Mouse (Mus musculus) gastrocnemius, adult 2 months (tissue): ENCODE measurements around the gene Rundc3b. TPM values are rescaled to one million over a fixed set of nuclear protein-coding genes. Genes with fewer than 3 reads are reported as not detected.
A peak's percentile ranks its signal among the peaks of the same experiment; 100 is the strongest.

Experiments
- DNase-seq: peaks from one replicate; pipeline ENCODE4 v3.0.0; 2022
- H3K27ac ChIP-seq: fragments of 200-600 bp; 2 replicates; pipeline ENCODE4 v1.8.1; 2022; ENCODE audit warnings: mild to moderate bottlenecking
- H3K4me3 ChIP-seq: fragments of 200-600 bp; 2 replicates; pipeline ENCODE4 v1.8.1; 2022; ENCODE audit warnings: mild to moderate bottlenecking, moderate library complexity
- CTCF ChIP-seq: fragments of 200-600 bp; IDR thresholded peaks from 2 replicates; pipeline ENCODE4 v1.8.1; 2022; ENCODE audit warnings: antibody characterized with exemption, mild to moderate bottlenecking, moderate library complexity
- intact Hi-C: fragments of 180-260 bp; cut with DNase I; formaldehyde crosslinking; loops from one replicate; pipeline ENCODE4 v1.15.1; 2025
- total RNA-seq, 2 experiments: library from RNA; stranded (reverse); gene quantifications; 2 replicates each; pipeline ENCODE4 v1.2.3; 2021

Gene Rundc3b
- total RNA-seq, 2 experiments from 2014 or later = 0.05 to 0.17 TPM

DNA sequence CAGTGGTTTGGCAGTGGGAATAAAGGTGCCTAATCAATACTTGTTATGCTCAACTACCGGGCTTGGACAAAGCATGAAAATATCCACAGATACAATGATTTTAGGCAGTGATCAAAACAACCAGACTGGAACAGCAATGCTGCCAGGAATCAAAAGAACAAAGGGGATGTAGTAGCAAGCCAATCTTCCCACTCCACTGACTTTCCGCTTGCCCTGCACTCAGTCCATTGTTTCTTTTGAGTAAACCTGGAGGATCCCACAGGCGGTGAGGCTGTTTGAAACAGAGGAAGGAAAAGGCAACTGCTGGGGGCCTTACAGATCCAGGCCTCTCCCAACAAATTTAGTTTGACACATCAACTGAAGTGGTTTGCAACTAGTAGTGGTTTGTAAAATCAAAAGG lies 51.6 kb downstream of the Rundc3b start:
- no peak for TF ChIP-seq CTCF
- DNase-seq = no peak
- intact Hi-C loops = no loop called here
- Histone ChIP-seq H3K27ac (peak overlapping the region; percentile 56), H3K4me3 (peak overlapping the region; percentile 36)

GRCm38 (mm10) chr5:8566867-8567266 lies 55.9 kb downstream of the Rundc3b start:
- DNase-seq = no peak
- no peak for TF ChIP-seq CTCF
- peak overlapping the region; percentile 68 for H3K27ac ChIP-seq
- H3K4me3 ChIP-seq = peak overlapping the region; percentile 61
- intact Hi-C loops = no loop called here

- no peak for DNase-seq
- Histone ChIP-seq H3K4me3 (no peak overlapping the region), H3K27ac (no peak overlapping the region)
- intact Hi-C loops = no loop called here
- TF ChIP-seq CTCF = no peak
Measured at GRCm38 (mm10) chr5:8544512-8544911, 78.2 kb downstream of the Rundc3b start.

DNA sequence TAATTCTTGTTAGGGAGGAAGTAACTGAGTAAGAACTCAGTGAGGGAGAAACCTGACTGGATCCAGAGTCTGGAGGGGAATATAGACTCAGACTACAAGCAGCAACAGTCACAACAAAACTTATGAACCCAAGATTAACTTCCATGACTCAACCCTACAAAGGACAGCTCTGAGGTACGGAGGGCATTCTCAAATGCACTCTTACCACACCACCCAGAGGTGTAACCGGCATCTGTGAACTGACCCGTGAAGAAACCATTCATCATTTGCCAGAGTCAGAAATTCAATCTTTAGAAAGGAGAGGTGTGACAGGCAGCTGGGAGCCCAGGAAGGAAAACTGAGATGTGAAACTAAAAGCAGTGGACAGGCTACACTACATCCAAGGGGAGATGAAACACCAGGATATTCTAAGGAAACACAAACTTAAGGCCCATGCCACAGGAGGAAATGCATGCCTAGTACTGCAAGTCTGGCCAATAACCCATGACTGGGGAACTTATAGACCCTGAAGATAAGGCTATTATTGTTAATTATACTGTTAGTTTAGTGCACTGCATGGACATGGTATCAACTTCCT lies 80.0 kb downstream of the Rundc3b start:
- H3K4me3 ChIP-seq = no peak overlapping the region
- intact Hi-C loops = no loop called here
- DNase-seq = no peak
- no peak overlapping the region for H3K27ac ChIP-seq
- TF ChIP-seq CTCF = no peak

GRCm38 (mm10) chr5:8541120-8542117 lies 81.3 kb downstream of the Rundc3b start:
- Histone ChIP-seq H3K27ac (no peak overlapping the region), H3K4me3 (no peak overlapping the region)
- intact Hi-C loops = no loop called here
- DNase-seq = no peak
- no peak for TF ChIP-seq CTCF

- Histone ChIP-seq H3K27ac (no peak overlapping the region), H3K4me3 (no peak overlapping the region)
- DNase-seq = no peak
- no peak for TF ChIP-seq CTCF
- intact Hi-C loops = no loop called here
Measured at GRCm38 (mm10) chr5:8519006-8519405, 103.7 kb downstream of the Rundc3b start.

DNA sequence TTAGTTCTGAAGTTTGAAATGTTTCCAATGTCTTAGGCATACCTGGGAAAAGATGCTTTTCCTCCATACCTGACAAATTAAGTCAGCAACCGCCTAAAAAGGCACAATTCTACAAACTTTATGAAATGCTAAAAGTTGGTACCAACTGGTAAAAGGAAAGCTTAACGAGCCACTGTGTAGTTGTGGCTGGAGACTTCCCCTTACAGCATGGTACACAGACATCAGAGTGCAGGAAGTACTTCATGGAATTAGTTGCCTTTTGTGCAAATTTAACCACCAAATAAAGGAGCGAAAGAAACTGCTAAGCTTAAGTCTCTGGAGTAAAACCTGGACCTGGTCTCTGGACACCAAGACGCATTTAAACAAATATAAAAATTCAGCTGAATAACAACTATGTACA lies 131.0 kb downstream of the Rundc3b start:
- Histone ChIP-seq H3K27ac (no peak overlapping the region), H3K4me3 (no peak overlapping the region)
- TF ChIP-seq CTCF = no peak
- no peak for DNase-seq
- intact Hi-C loops = no loop called here

DNA sequence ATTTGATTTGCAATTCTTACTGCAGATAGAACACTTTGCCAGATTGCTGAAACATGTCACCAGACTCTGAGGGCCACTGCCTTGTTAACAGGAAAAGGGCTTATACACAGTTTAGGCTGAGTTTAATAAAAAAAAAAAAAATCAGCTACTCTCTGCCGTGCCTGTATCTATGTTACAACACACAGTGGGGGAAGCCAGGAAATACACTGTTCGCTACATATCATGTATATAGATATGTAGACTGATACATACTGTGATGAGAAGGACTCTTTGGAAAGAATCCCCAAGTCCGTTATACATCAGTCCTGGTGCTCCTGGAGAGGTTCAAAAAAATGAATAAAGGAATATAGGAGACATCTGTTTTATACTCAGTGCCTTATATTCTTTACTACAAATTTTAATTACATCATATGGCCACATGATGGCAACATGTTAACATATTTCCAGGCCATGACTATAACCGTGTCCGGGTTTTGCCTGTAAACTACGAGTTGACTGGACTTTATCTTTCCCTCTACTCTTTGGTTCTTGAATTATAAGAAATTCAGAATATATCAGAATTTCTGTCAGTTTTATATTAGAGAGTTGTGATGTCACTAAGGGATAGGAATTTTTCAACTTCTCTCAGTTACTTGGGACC lies 133.2 kb downstream of the Rundc3b start:
- no peak overlapping the region for H3K27ac ChIP-seq
- DNase-seq = no peak
- H3K4me3 ChIP-seq = no peak overlapping the region
- intact Hi-C loops = no loop called here
- TF ChIP-seq CTCF = peak; percentile 51

- Histone ChIP-seq H3K4me3 (no peak overlapping the region), H3K27ac (no peak overlapping the region)
- intact Hi-C loops = no loop called here
- no peak for DNase-seq
- TF ChIP-seq CTCF = no peak
Measured at GRCm38 (mm10) chr5:8488701-8489297, 134.0 kb downstream of the Rundc3b start.

DNA sequence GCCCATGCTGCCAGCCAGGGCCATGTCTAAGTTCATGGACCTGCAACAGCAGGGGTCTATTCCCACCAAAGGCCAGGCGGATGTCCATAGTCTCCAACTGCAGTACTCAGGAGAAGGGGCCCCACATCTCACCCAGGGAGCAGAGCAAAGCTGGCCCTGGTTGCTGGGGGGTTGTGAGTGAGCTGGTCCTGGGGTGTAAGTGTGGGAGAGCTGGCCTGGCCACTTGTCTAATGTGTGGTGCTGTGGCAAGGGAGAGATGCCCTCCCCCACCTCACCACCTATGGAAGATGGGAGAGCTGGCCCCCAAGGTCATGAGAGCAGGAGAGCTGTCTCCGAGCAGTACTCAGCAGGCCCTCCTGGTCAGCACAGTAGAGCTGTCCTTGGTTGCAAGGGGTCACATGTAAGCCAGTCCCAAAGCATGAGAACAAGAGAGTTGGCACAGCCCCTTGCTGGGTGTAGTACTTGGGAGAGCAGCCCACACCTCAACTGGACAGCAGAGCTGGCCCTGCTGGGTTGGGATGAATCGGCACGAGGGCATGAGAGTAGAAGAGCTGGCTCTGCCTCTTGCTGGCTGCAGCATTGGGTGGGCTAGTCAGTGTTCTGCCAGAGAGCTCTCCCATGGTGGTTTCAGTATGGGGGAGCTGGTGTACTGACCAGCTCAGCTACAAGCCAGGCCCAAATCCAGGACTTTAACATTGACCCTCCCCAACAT lies 134.6 kb downstream of the Rundc3b start:
- H3K4me3 ChIP-seq = no peak overlapping the region
- H3K27ac ChIP-seq = no peak overlapping the region
- no peak for DNase-seq
- no peak for TF ChIP-seq CTCF
- intact Hi-C loops = no loop called here

- Histone ChIP-seq H3K27ac (no peak overlapping the region), H3K4me3 (no peak overlapping the region)
- intact Hi-C loops = no loop called here
- no peak for TF ChIP-seq CTCF
- no peak for DNase-seq
Measured at GRCm38 (mm10) chr5:8456561-8456960, 166.2 kb downstream of the Rundc3b start.

GRCm38 (mm10) chr5:8455565-8455964 lies 167.2 kb downstream of the Rundc3b start:
- no peak for TF ChIP-seq CTCF
- DNase-seq = no peak
- intact Hi-C loops = no loop called here
- no peak overlapping the region for H3K27ac ChIP-seq
- H3K4me3 ChIP-seq = no peak overlapping the region

Other genes starting within 250 kb of the Rundc3b start
- under 1 TPM; 0.36 to 0.79 TPM for gene Dbf4, start 200.2 kb downstream of the Rundc3b start, total RNA-seq
- 1 to 10 TPM; 3.3 to 4.5 TPM for gene Slc25a40, start 200.1 kb downstream of the Rundc3b start, total RNA-seq
- 1 to 10 TPM; 3.9 to 4.4 TPM for gene Abcb1a, start 37.1 kb upstream of the Rundc3b start, total RNA-seq
- gene Abcb1b, start 175.2 kb upstream of the Rundc3b start, total RNA-seq = 1 to 10 TPM; 7.0 to 7.2 TPM